22 mouse cellular contexts compared by ENCODE assay signal in the genomic region with DNA sequence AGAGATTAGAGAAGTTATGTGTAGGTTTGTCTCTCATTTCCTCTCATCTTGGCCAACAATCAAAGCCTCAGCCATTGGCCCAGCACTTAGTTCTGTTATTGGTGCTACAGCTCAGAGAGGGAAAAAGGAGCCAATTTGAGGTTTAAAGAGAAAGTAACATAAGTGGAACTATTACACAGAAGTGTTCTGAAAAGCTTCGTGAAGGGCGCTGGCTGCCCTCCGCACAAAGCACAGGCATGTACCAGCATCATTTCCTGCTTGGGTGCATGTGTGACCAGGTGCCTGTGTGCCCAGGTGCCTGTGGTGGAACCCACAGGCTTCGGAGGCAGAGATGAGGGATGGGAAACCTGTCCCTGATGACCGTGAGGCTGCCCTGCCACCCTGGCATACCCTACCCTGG.
"Had no signal": no experiment of that assay in that cellular context is flagged by ENCODE, and none has a peak within 500 bp of the region (broad histone marks: within the 10 kb centered on the region; RNA-seq: fewer than 3 reads in every experiment).

No protein-coding gene starts in this region.

- H3K36me3 ChIP-seq: kidney, embryonic 15.5 days; limb, embryonic 12.5 days; limb, embryonic 15.5 days; midbrain, embryonic 12.5 days; midbrain, embryonic 15.5 days; neural tube, embryonic 12.5 days; neural tube, embryonic 15.5 days had no signal

- H3K4me1 ChIP-seq: kidney, embryonic 15.5 days; limb, embryonic 12.5 days; limb, embryonic 15.5 days; midbrain, embryonic 15.5 days; neural tube, embryonic 12.5 days; neural tube, embryonic 15.5 days had no signal

- H3K27ac ChIP-seq: kidney, embryonic 15.5 days; limb, embryonic 12.5 days; limb, embryonic 15.5 days; liver, embryonic 14.5 days; macrophage; midbrain, embryonic 12.5 days; midbrain, embryonic 15.5 days; neural tube, embryonic 12.5 days; neural tube, embryonic 15.5 days had no signal

- H3K9ac ChIP-seq: kidney, embryonic 15.5 days; limb, embryonic 12.5 days; limb, embryonic 15.5 days; liver, embryonic 14.5 days; liver, postnatal 0 days; lung, embryonic 14.5 days; midbrain, embryonic 12.5 days; midbrain, embryonic 15.5 days; neural tube, embryonic 12.5 days; neural tube, embryonic 15.5 days had no signal

- H3K27me3 ChIP-seq: kidney, embryonic 15.5 days; limb, embryonic 12.5 days; limb, embryonic 15.5 days; midbrain, embryonic 12.5 days; midbrain, embryonic 15.5 days; neural tube, embryonic 12.5 days; neural tube, embryonic 15.5 days had no signal

- H3K9me3 ChIP-seq: kidney, embryonic 15.5 days; limb, embryonic 12.5 days; limb, embryonic 15.5 days; midbrain, embryonic 12.5 days; midbrain, embryonic 15.5 days; neural tube, embryonic 12.5 days; neural tube, embryonic 15.5 days had no signal

- H3K4me2 ChIP-seq: kidney, embryonic 15.5 days; limb, embryonic 12.5 days; limb, embryonic 15.5 days; liver, embryonic 11.5 days; lung, embryonic 14.5 days; midbrain, embryonic 12.5 days; midbrain, embryonic 15.5 days; neural tube, embryonic 12.5 days; neural tube, embryonic 15.5 days had no signal

- ATAC-seq: liver, postnatal 0 days; lung, postnatal 0 days; midbrain, embryonic 15.5 days had no signal

- H3K4me3 ChIP-seq: kidney, embryonic 15.5 days; limb, embryonic 12.5 days; limb, embryonic 15.5 days; midbrain, embryonic 12.5 days; midbrain, embryonic 15.5 days; neural tube, embryonic 12.5 days; neural tube, embryonic 15.5 days had no signal

- DNase-seq: kidney, adult 2 months; kidney, postnatal 14 days; kidney, postnatal 4 days; left cerebral cortex, postnatal 4 days; liver, postnatal 0 days; lung, embryonic 14.5 days; right cerebral cortex, adult 18-20 months; right cerebral cortex, postnatal 14 days; spleen, adult 18-20 months; thymus, adult 2 months; thymus, postnatal 25 days had no signal
